Mouse (Mus musculus): ENCODE results near the gene Naga.
"Not testable (repeated sequence)": the region's sequence is repeated elsewhere in the genome, so short reads cannot be mapped to it uniquely, and the experiment has no call there.

Naga gene

GRCm38 (mm10) chr15:82338593-82339112 is at the start of gene Naga, which contains the start of the genes Pheta2 and Smdt1:
TSS of gene Naga (minus strand) at chr15:82338925.
TSS of gene Pheta2 (plus strand) at chr15:82338942.
TSS of gene Smdt1 (plus strand) at chr15:82338959.
- peak; percentile 93 for DNase-seq (ENCODE audit: low read depth)

DNA sequence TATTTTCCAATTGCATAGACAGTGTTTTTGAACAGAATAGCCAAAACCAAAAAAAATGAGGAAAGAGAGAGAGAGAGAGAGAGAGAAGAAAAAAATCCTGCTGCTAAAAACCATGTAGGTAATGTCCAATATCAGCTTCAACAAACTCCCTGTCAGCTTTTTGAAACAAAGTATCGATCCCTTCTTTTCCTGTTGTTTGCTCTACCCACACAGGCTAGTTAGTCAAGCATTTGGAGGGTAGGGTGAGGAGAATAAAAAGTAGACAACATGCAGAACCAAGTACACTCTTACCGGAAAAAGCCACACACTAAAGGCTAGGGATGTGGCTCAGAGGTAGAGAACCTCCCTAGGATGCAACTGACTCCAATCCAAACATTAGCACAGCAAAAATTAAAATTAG is 47.0 kb upstream of the Naga start:
- DNase-seq (ENCODE audit: low read depth): no peak

- no peak for DNase-seq (ENCODE audit: low read depth)
Measured at GRCm38 (mm10) chr15:82382441-82382840, 43.7 kb upstream of the Naga start.

DNA sequence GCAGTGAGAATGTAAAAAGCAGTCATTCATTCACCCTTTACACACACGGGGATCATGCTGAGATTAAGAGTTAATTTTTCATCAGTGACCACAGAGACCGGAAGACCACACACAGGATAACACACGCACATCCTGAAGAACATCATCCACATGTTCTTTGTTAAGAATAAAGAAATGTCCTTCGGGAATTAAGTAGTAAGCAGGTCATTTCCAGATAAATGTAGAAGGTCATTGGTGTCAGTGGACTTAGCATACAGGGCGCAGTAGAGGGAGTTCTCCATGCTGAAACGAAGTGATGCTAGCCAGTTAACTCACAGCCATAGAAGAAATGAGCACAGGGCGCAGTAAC is 42.0 kb upstream of the Naga start:
- no peak for DNase-seq (ENCODE audit: low read depth)

DNA sequence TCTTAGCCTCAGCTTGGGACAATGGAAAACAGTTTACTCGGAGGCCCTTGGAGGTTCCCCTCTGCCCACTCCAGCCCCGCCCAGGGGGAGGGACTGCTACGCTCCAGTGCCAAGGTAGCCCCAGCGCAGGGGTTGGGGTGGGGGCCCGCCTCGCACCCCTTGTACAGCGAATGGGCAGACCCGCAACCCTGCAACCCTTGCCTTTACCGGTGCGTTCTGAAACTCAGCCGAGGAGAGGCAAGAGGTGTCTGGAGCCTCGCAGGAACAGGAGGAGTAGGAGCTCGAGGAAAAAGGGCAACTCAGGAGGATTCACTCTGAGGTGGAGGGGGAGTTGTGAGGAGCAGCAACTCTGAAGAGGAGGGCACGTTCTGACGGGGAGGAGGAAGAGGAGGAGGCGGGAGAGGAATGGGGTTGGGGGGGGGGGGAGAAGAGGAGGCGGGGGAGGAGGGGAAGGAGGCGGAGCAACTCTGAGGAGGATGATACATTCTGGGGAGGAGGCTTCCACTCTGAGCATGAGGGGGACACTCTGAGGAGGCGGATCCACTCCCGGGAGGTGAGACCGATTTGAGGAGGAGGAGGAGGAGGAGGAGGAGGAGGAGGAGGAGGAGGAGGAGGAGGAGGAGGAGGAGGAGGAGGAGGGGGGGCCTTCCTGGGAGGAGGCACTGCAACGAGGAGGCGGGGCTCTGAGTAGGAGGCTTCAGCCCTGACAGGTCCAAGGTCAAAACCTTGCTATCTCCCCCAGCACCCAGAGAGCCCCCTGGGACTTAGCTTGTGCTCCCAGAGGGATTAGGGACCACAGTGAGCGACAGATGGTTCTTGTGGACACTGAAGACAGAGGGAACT is 41.4 kb upstream of the Naga start, which contains the start of gene Cyp2d22:
TSS of gene Cyp2d22 (minus strand) at position 390 of the 843 bp plus-strand sequence.
- DNase-seq (ENCODE audit: low read depth): no peak

GRCm38 (mm10) chr15:82379511-82379870 is 40.8 kb upstream of the Naga start:
- no peak for DNase-seq (ENCODE audit: low read depth)

DNA sequence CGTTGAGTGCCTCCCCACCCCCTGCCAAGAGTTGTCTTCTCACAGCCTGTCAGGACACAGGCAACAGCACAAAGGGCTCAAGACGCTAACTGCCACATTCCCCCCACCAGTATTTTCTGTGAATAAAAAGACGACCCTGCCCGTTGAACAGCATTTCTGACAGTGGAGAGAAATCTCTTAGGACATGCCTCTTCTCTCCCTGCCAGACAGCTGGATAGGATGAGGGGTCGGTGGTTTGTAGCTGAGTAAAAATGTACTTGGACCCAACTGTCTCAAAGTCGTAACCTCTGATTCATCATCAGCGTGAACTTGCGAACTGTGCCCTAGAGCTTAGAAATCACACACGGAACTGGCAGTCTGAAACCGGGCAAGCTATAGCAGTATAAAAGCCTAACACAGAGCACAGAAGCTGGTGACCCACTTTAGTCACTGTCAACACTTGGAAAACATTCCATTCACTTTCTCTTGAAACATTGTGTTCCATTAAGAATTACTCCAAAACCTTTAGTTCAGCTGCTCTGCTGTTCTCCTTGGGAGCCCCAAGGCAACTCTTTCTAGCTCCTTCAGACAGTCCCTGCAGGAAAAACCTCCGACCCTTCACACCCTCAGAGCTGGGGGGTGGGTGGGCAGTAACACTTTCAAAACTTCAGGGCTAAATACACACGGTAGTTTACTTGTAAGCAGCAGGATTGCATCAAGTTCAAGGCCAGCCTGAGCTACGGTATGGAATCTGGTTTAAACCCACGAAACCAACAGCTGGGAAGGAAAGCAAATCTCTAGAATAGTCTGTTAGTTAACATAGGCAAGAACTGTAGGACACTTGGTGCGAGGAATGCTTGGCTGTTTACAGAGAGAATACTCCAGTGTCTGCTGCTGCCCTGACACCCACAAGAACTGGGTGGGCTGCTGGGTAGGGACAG is 39.8 kb upstream of the Naga start:
- DNase-seq (ENCODE audit: low read depth): no peak

GRCm38 (mm10) chr15:82377701-82378100 is 39.0 kb upstream of the Naga start:
- DNase-seq (ENCODE audit: low read depth): no peak

DNA sequence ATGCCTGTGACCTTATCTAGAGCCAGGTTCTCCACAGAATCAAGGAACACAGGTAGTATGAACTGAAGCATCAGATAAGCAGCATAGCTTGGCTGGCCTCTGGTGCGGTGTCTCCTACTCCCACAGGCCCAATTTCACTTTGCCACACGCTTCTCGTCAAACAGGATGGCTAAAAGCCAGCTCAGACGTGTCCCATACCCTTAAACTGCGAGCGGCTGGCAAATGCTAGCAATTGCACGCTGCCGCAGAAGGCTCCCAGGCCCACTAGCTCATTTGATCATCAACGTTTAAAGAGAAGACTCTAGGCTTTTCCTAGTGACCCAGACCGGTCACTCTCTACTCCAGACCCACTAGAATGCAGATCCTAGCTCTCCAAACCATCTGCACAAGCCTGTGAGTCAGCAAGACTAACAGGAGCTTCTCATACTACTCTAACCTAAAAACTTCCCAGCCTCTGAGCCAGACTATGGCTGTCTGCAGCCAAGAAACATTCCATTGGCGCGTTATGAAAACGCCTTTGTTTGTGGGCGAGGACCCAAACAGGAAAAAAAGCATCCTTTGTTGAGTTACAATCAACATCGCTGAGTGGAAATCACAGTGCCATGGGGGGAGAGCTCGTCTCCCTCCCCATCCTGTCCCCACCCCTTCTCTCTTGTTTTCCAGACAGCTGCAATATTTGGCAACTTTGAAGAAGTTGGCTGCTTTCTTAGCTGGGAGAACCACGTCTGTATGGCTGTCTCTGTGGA is 37.8 kb upstream of the Naga start:
- DNase-seq (ENCODE audit: low read depth): no peak

DNA sequence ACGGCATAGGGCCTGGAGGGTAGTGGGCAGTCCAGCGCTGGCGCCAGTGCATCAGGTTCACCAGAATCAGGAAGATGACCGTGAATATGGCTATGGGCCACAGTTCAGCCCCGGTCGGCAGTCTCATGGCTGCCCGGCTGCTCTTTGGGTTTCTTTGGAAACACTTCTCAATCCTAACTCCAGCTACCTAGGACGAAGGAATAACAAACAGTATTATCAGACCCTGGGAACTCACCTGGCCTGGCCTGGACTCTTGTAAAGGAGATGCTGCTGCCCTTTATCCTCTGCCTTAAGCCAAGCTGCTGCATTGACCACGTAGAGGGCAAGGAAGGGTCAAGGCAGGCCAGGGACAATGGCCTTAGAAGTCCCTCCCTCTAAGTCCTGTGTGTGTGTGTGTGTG is 37.1 kb upstream of the Naga start:
- DNase-seq (ENCODE audit: low read depth): no peak

- DNase-seq (ENCODE audit: low read depth): no peak
Measured at GRCm38 (mm10) chr15:82374437-82374836, 35.7 kb upstream of the Naga start.

GRCm38 (mm10) chr15:82372991-82373390 is 34.3 kb upstream of the Naga start:
- DNase-seq (ENCODE audit: low read depth): no peak

DNA sequence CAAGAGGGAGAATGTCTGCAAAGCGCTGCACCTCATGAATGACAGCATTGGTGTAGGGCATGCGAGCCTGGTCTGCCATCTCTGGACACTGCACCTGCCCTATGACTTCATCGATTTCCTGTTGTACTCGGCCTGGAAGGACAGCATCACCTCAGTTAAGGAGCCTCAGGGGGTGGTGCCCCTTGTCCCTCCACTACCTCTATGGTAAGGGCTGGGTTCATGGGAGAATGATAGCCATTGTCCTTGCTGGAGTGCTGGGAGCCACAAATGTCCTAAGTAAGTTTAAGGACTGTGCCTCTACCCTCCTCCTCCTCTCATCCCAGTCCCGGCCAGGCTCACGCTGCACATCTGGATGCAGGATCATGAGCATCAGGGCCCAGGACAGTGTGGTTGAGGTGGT is 33.7 kb upstream of the Naga start:
- DNase-seq (ENCODE audit: low read depth): no peak

DNA sequence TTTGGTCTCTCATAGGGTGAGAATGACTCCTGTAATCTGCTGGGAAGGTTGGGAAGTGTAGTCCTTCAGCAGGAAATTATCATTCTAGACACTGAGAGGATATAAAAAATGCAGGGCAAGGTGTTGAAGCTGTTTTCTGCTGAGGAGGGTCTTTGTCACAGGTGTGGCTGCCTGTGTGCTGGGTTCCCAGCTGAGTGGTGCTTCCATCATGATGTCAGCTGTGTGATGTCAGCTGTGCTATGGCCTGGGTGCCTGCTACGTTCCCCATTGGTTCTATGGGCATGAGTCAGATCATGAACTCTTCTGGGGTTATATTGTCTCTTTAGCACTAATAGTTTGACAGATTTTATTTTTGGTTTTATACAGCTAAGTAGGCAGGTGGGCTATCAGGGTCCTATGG is 30.1 kb upstream of the Naga start:
- no peak for DNase-seq (ENCODE audit: low read depth)

DNA sequence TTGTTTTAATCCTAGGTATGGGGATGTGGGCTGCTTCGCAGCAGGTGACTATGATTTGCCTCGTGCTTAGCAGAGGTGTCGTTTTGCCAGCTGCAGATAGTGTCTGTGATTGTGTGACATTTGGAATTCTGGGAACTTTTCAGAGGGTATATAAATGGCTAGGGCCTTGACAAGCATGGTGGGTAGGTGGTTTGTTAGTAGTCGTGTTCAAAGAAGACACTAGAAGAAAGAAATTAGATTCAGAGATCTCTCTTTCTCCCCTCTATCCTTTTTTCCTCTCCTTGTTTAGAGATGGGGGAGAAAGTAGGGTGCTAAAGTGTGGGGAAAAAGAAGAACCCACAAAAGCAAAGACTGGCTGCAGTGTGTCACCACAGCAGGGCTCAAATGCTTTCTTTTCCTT is 29.4 kb upstream of the Naga start:
- no peak for DNase-seq (ENCODE audit: low read depth)

GRCm38 (mm10) chr15:82364561-82364960 is 25.8 kb upstream of the Naga start:
- not testable (repeated sequence) for DNase-seq (ENCODE audit: low read depth)

- not testable (repeated sequence) for DNase-seq (ENCODE audit: low read depth)
Measured at GRCm38 (mm10) chr15:82363801-82364200, 25.1 kb upstream of the Naga start.

DNA sequence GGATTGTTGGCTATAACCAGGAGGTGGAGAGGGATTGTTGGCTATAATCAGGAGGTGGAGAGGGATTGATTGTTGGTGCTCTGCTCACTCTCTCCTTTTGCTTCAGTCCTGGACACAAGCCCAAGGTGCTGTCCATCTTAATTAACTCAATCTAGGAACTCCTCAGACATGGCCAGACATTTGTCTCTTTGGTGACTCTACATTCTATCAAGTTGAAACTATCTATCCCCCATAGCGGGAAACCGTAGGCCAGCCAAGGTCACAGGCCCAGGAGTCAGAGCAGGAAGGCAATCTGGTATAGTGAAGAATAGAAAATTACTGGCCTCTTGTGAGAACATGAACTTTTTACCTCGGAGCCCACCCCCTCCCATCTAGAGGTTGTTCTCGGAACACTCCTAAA is 23.5 kb upstream of the Naga start:
- DNase-seq (ENCODE audit: low read depth): no peak

- DNase-seq (ENCODE audit: low read depth): no peak
Measured at GRCm38 (mm10) chr15:82361459-82362018, 22.8 kb upstream of the Naga start.

DNA sequence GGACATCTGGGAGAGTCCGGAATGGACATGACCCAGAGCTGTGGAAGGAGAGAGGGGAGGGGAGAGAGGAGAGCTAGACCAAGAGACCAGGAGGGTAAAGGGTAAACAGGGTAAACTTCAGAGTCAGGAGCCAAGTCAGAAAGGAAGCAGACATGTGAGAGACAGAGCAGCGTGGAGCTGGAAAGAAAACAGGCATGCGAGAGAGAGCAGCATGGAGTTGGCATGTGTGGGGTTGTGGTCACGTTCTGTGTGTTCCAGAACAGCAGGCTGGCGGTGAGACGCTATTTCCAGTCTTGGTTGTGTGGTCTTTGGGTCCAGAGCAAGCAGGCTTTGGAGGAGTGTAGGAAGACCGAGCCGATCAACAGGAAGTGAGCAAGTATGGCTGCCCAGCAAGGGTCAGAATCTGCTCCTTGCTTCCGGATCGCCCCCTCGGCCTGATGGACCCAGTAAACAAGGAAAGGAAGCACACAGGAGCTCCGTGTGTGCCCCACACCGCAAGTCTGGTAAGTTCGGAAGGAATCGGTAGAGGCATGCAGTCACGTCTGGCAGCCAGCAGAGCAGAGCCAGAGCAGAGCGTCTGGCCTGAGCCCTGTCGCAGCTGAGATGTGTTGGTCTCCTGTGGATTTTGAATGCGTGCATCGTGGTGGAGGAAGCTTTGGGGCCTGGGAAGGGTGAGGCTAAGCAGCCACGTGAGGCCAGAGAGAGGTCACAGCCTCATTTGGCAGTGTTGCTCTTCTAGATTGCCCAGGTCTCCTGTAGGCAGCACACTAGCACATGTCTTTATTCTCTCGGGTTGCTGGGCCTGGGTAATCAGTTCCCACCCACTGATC is 19.9 kb upstream of the Naga start:
- no peak for DNase-seq (ENCODE audit: low read depth)

Measured in c-Kit-positive CD71-negative TER-119-negative erythroid progenitor cells, embryonic 14.5 days (primary cell).